Mouse (Mus musculus) liver, embryonic 14.5 days (tissue): ENCODE measurements around the gene Btbd35f6. TPM values are rescaled to one million over a fixed set of nuclear protein-coding genes. Genes with fewer than 3 reads are reported as not detected.
"Not testable (repeated sequence)": the region's sequence is repeated elsewhere in the genome, so short reads cannot be mapped to it uniquely, and the experiment has no call there.

Experiments used
- ATAC-seq: fragments of 200-750 bp; cut with Nextera tagmentation; 2 replicates; pipeline ENCODE4 v1.8.0; 2017; ENCODE audit warnings: moderate number of reproducible peaks, mild to moderate bottlenecking, moderate library complexity; ENCODE audit not compliant: insufficient read depth
- DNase-seq, 3 experiments: peaks; one replicate each; pipeline ENCODE4 v3.0.0-alpha.2; 2012 to 2013; ENCODE audit warnings: low read depth in 3 of 3, low spot score in 3 of 3
- H3K27ac ChIP-seq: fragments of 300-500 bp; sonication (generic); 2 replicates; pipeline ENCODE4 v1.5.1; 2014; ENCODE audit warnings: moderate library complexity, mild to moderate bottlenecking, control low read depth, inconsistent platforms
- H3K27me3 ChIP-seq: fragments of 300-500 bp; sonication (generic); 2 replicates; pipeline ENCODE4 v1.6.1; 2014; ENCODE audit warnings: mild to moderate bottlenecking, low read length, moderate library complexity; ENCODE audit not compliant: control insufficient read depth, insufficient read depth
- H3K36me3 ChIP-seq: fragments of 300-500 bp; sonication (generic); replicated peaks from 2 replicates; pipeline ENCODE4 v1.6.1; 2014; ENCODE audit warnings: low read depth; ENCODE audit not compliant: control insufficient read depth, insufficient read depth
- H3K4me1 ChIP-seq, 2 experiments: fragments of 200-500 bp in 1 of 2; fragments of 300-500 bp in 1 of 2; sonication (generic) in 1 of 2; replicated peaks; 2 replicates each; pipeline ENCODE4 v1.6.1; 2012 to 2014; ENCODE audit warnings: antibody characterized with exemption in 1 of 2, inconsistent platforms in 1 of 2, low read length in 1 of 2; ENCODE audit not compliant: control insufficient read depth in 2 of 2, insufficient read depth in 2 of 2
- H3K4me2 ChIP-seq: fragments of 300-500 bp; sonication (generic); 2 replicates; pipeline ENCODE4 v1.6.1; 2014; ENCODE audit warnings: low read depth, mild to moderate bottlenecking, control low read depth, moderate library complexity
- H3K4me3 ChIP-seq, 2 experiments: fragments of 200-500 bp in 1 of 2; fragments of 300-500 bp in 1 of 2; sonication (generic) in 1 of 2; 2 replicates each; pipeline ENCODE4 v1.5.1; 2012 to 2014; ENCODE audit warnings: low read depth in 2 of 2, low read length in 2 of 2, mild to moderate bottlenecking in 2 of 2, control low read depth in 1 of 2, inconsistent platforms in 1 of 2, moderate library complexity in 1 of 2; ENCODE audit not compliant: insufficient read depth in 1 of 2
- H3K9ac ChIP-seq: fragments of 300-500 bp; sonication (generic); replicated peaks from 2 replicates; pipeline ENCODE4 v1.6.1; 2014; ENCODE audit warnings: mild to moderate bottlenecking, control low read depth, moderate library complexity
- H3K9me3 ChIP-seq: fragments of 300-500 bp; sonication (generic); 2 replicates; pipeline ENCODE4 v1.6.1; 2016; ENCODE audit warnings: low read length, mixed read lengths; ENCODE audit not compliant: control insufficient read depth
- WGBS: fragments of 180-500 bp; shearing (Covaris S2); extraction: QIAGEN DNeasy Blood & Tissue Kit; methylation state at CpG from one replicate; pipeline ENCODE4 v1.1.7; 2014; ENCODE audit not compliant: insufficient replicate concordance; 5-methylcytosine and 5-hydroxymethylcytosine counted together
- polyA plus RNA-seq, 2 experiments: library from polyadenylated mRNA; depleted of rRNA in 1 of 2; stranded (reverse) in 1 of 2; unstranded in 1 of 2; fragments of >200 nt; fragmentation: Nextera tagmentation in 1 of 2; extraction: Ambion mirVana in 1 of 2; gene quantifications; 2 replicates each; pipeline versions ENCODE4 v1.2.1 to v1.2.3; 2012 to 2014

Btbd35f6 gene
- not detected in 2 replicates for polyA plus RNA-seq (2012; rRNA removed)
- not detected in 2 replicates for polyA plus RNA-seq (2014; fragmentation: Nextera tagmentation; extraction: Ambion mirVana)

- ATAC-seq, H3K27ac ChIP-seq, H3K9me3 ChIP-seq, DNase-seq, H3K4me2 ChIP-seq, H3K36me3 ChIP-seq, H3K27me3 ChIP-seq, H3K4me3 ChIP-seq, H3K9ac ChIP-seq, H3K4me1 ChIP-seq: not testable (repeated sequence)
- 20% methylated on average over 1 of the region's 4 CpGs for WGBS
Observed at GRCm38 (mm10) chrX:33956440-33956839, at the start of gene Btbd35f6. Btbd35f6 (minus strand) TSS chrX:33956540.

DNA sequence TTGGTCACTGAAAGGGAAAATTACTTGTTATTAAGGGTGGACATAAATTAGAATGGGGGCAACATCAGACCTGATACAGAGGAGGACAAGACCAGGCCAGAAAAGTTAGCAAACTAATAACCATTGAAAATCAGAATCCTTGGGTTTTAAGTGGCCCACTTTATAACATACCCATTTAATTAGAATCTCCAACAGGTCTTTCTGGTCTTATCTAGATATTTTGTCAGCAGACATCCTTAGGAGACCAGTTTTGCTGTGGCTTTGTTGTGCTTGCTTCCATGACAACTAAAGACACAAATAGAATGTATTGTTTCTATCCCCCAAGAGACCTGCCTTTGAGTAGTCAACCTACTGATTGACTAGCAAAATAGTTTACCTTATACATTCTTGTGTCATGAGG is 30.4 kb upstream of the Btbd35f6 start, which contains the start of gene Gm21870:
Gene Gm21870, minus strand, starts transcription at position 101 of the 400 bp plus-strand sequence.
- not testable (repeated sequence) for H3K4me3 ChIP-seq, H3K27ac ChIP-seq, H3K9ac ChIP-seq, H3K4me2 ChIP-seq, H3K36me3 ChIP-seq, DNase-seq, ATAC-seq, H3K4me1 ChIP-seq, H3K27me3 ChIP-seq, H3K9me3 ChIP-seq

GRCm38 (mm10) chrX:33930216-33930615 is 26.1 kb downstream of the Btbd35f6 start:
- ATAC-seq, H3K4me1 ChIP-seq, H3K4me3 ChIP-seq, H3K27me3 ChIP-seq, H3K36me3 ChIP-seq, H3K4me2 ChIP-seq, H3K9ac ChIP-seq, H3K9me3 ChIP-seq, H3K27ac ChIP-seq, DNase-seq: not testable (repeated sequence)
- no CpG with 5 or more reads among the region's 1 CpGs for WGBS

DNA sequence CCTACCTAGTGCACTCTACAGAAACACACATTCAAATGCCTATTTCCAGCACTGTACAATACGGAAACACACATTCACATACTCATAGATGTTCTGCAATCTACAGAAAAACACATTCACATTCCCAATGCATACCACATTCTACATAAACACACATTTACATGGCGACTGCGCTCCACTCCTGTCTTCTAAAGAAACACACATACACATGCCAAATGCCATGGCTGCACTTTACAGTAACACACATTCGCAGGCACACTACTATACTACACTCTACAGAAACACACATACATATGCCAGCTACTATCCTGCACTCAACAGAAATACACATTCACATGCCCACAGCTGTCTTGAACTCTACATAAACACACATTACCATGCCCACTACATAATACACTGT is 28.1 kb downstream of the Btbd35f6 start:
- H3K4me2 ChIP-seq, H3K4me1 ChIP-seq, DNase-seq, H3K9me3 ChIP-seq, H3K27ac ChIP-seq, ATAC-seq, H3K4me3 ChIP-seq, H3K9ac ChIP-seq, H3K27me3 ChIP-seq, H3K36me3 ChIP-seq: not testable (repeated sequence)
- WGBS, result 60% methylated on average over 4 of the region's 4 CpGs

- ATAC-seq, DNase-seq, H3K9ac ChIP-seq, H3K4me1 ChIP-seq, H3K36me3 ChIP-seq, H3K4me3 ChIP-seq, H3K27me3 ChIP-seq, H3K9me3 ChIP-seq, H3K4me2 ChIP-seq, H3K27ac ChIP-seq: not testable (repeated sequence)
- WGBS, result no CpG with 5 or more reads among the region's 1 CpGs
Observed at GRCm38 (mm10) chrX:33926344-33926743, 30.0 kb downstream of the Btbd35f6 start.

- ATAC-seq, H3K4me1 ChIP-seq, DNase-seq, H3K27ac ChIP-seq, H3K36me3 ChIP-seq, H3K4me3 ChIP-seq, H3K4me2 ChIP-seq, H3K27me3 ChIP-seq, H3K9ac ChIP-seq, H3K9me3 ChIP-seq: not testable (repeated sequence)
- WGBS, result 52% methylated on average over 2 of the region's 2 CpGs
Observed at GRCm38 (mm10) chrX:33925420-33925819, 30.9 kb downstream of the Btbd35f6 start.

Other genes starting within 250 kb of the Btbd35f6 start
- gene Gm21870, start 30.3 kb upstream of the Btbd35f6 start, polyA plus RNA-seq (2012; rRNA removed), result not detected in 2 replicates
- gene Gm21870, start 30.3 kb upstream of the Btbd35f6 start, polyA plus RNA-seq (2014; fragmentation: Nextera tagmentation; extraction: Ambion mirVana), result not detected in 2 replicates
- not detected in 2 replicates for gene Btbd35f9, start 205.0 kb upstream of the Btbd35f6 start, polyA plus RNA-seq (2012; rRNA removed)
- gene Btbd35f9, start 205.0 kb upstream of the Btbd35f6 start, polyA plus RNA-seq (2014; fragmentation: Nextera tagmentation; extraction: Ambion mirVana), result not detected in 2 replicates